Mouse (Mus musculus) lung, embryonic 16.5 days (tissue): ENCODE measurements at regions not wholly inside any gene's neighbourhood (a gene's known extent, or its start where the extent isn't known, plus 50 kb on each side); places are given as distances from the start of the nearest gene placed in this dataset.
"Not testable (repeated sequence)": the region's sequence is repeated elsewhere in the genome, so short reads cannot be mapped to it uniquely, and the experiment has no call there.

Source experiments
- ATAC-seq: fragments of 200-750 bp; cut with Nextera tagmentation; 2 replicates; pipeline ENCODE4 v1.8.0; 2017; ENCODE audit warnings: low read depth, mild to moderate bottlenecking, moderate library complexity
- H3K27ac ChIP-seq: fragments of 300-500 bp; sonication (generic); 2 replicates; pipeline ENCODE4 v1.5.1; 2014; ENCODE audit warnings: mild to moderate bottlenecking, control low read depth, low read length
- H3K27me3 ChIP-seq: fragments of 300-500 bp; sonication (generic); 2 replicates; pipeline ENCODE4 v1.6.1; 2014; ENCODE audit warnings: low read depth, low read length, mixed read lengths; ENCODE audit not compliant: control insufficient read depth, insufficient read depth
- H3K36me3 ChIP-seq: fragments of 300-500 bp; sonication (generic); 2 replicates; pipeline ENCODE4 v1.6.1; 2014; ENCODE audit warnings: low read length; ENCODE audit not compliant: control insufficient read depth, insufficient read depth
- H3K4me1 ChIP-seq: fragments of 300-500 bp; sonication (generic); replicated peaks from 2 replicates; pipeline ENCODE4 v1.6.1; 2014; ENCODE audit warnings: low read length, mixed read lengths; ENCODE audit not compliant: control insufficient read depth, insufficient read depth
- H3K4me2 ChIP-seq: fragments of 300-500 bp; sonication (generic); 2 replicates; pipeline ENCODE4 v1.6.1; 2014; ENCODE audit warnings: low read depth, low read length, control low read depth
- H3K4me3 ChIP-seq: fragments of 300-500 bp; sonication (generic); 2 replicates; pipeline ENCODE4 v1.5.1; 2014; ENCODE audit warnings: mild to moderate bottlenecking, low read length, control low read depth
- H3K9ac ChIP-seq: fragments of 300-500 bp; sonication (generic); 2 replicates; pipeline ENCODE4 v1.6.1; 2014; ENCODE audit warnings: low read length, control low read depth
- H3K9me3 ChIP-seq: fragments of 300-500 bp; sonication (generic); 2 replicates; pipeline ENCODE4 v1.6.1; 2016; ENCODE audit warnings: low read length; ENCODE audit not compliant: control insufficient read depth
- WGBS: fragments of 180-500 bp; shearing (Covaris S2); extraction: QIAGEN DNeasy Blood & Tissue Kit; methylation state at CpG from one replicate; pipeline ENCODE4 v1.1.7; 2014; 5-methylcytosine and 5-hydroxymethylcytosine counted together

DNA sequence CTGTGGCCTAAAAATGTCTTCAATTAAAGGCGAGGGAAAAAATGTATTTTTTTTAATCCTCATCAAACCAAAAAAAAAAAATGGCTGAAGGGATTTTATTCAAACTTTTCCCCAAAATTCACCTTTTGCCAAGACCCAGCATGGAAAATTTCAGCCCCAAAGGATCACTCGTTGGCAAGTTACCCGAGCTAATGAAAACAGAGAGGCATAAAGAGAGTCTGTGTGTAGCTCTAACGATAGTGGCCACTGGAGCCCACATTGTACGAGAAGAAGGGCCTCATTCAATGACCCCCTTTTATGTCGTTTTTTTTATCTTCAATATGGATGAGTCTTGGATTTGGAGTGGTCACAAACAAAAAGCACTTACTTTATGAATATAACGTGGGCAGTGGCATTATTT is 116.1 kb upstream of the Klf4 start:
- Histone ChIP-seq H3K9me3 (no peaks in the 10 kb centered on the region), H3K27ac (no peak overlapping the region), H3K4me1 (peaks cover 9% of the 10 kb centered on the region), H3K4me3 (no peak overlapping the region), H3K4me2 (no peak overlapping the region), H3K9ac (no peak overlapping the region), H3K27me3 (peaks cover 7% of the 10 kb centered on the region; the same call in 1 of the 2 replicates), H3K36me3 (no peaks in the 10 kb centered on the region)
- ATAC-seq = no peak
- WGBS = 64% methylated on average over 7 of the region's 7 CpGs

DNA sequence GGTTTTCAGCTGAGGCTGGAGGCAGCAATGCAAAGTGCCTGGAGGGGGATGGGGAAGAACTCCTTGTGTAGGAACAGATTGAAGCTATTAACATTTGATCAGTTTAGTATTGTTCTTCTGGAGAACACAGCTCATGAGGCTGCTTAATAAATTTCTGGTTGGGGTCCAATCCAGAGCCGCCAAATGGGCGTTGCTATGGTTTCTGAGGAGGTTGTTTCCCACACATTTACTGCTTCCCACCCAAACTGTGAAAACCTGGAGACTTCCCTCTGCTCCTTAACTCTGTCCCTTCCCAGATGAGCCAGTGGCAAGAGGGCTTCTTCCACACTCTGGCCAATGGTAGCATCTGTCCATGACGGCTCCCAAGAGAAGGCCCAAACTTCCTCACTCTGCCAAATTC is 113.2 kb upstream of the Klf4 start:
- Histone ChIP-seq H3K36me3 (no peaks in the 10 kb centered on the region), H3K4me1 (no peaks in the 10 kb centered on the region; the same call in 1 of the 2 replicates), H3K4me3 (no peak overlapping the region), H3K27me3 (no peaks in the 10 kb centered on the region), H3K9ac (no peak overlapping the region), H3K9me3 (no peaks in the 10 kb centered on the region), H3K27ac (no peak overlapping the region), H3K4me2 (no peak overlapping the region)
- 63% methylated on average over 3 of the region's 3 CpGs for WGBS
- no peak for ATAC-seq

GRCm38 (mm10) chr4:55644895-55645294 is 112.6 kb upstream of the Klf4 start:
- Histone ChIP-seq H3K4me2 (no peak overlapping the region), H3K36me3 (no peaks in the 10 kb centered on the region), H3K9ac (no peak overlapping the region), H3K4me1 (no peaks in the 10 kb centered on the region), H3K27ac (no peak overlapping the region), H3K9me3 (no peaks in the 10 kb centered on the region), H3K27me3 (no peaks in the 10 kb centered on the region), H3K4me3 (no peak overlapping the region)
- no peak for ATAC-seq
- 54% methylated on average over 2 of the region's 2 CpGs for WGBS

- H3K4me2 ChIP-seq = no peak overlapping the region
- H3K27me3 ChIP-seq = no peaks in the 10 kb centered on the region
- no peak overlapping the region for H3K27ac ChIP-seq
- no peak overlapping the region for H3K4me3 ChIP-seq
- H3K9ac ChIP-seq = no peak overlapping the region
- H3K9me3 ChIP-seq = no peaks in the 10 kb centered on the region
- no peaks in the 10 kb centered on the region for H3K36me3 ChIP-seq
- H3K4me1 ChIP-seq = no peaks in the 10 kb centered on the region
- 82% methylated on average over 7 of the region's 7 CpGs for WGBS
- no peak for ATAC-seq
Measured at GRCm38 (mm10) chr4:55634946-55635511, 102.8 kb upstream of the Klf4 start.

DNA sequence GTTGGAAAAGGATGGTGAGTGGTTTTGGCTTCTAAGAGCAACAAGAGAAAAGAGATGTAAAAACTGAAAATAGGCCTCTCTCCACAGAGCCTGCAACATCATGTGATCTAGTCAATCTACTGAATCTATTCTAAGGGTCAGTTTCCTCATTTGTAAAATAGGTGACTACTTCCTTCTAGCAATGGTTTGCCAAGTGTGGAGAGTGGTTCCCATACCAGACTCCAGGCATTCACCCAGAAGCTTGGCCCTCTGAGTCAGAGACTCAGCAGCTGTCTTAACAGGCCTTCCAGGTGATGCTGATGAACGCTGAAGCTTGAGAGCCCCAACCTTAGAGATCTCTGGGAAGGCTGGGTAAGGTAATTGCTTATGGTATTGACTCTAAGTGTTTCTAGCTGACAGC is 98.9 kb upstream of the Klf4 start:
- H3K9ac ChIP-seq = no peak overlapping the region
- H3K36me3 ChIP-seq = no peaks in the 10 kb centered on the region
- H3K4me2 ChIP-seq = no peak overlapping the region
- no peak for ATAC-seq
- H3K27me3 ChIP-seq = no peaks in the 10 kb centered on the region
- H3K4me1 ChIP-seq = no peaks in the 10 kb centered on the region
- no peaks in the 10 kb centered on the region for H3K9me3 ChIP-seq
- H3K4me3 ChIP-seq = no peak overlapping the region
- WGBS = 71% methylated on average over 1 of the region's 1 CpGs
- H3K27ac ChIP-seq = no peak overlapping the region

DNA sequence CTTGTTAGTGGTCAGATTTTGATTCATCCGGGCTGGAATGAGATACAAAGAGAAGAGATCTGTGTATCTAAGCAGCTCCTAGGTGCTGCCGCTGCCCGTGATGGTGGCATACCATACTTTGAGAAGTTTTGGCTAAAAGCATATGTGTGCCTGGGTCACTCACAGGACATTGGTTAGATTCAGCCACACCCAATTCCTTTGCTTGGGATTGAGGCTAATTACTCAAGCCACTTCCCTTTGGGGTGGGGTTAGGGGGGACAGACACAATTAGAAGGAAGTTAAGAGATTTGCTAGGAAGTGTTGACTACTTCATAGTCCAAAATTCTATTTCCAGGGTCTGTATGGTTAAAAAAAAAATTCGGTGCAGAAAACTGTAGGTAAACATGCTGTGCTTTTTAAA is 97.9 kb upstream of the Klf4 start:
- not testable (repeated sequence) for H3K9me3 ChIP-seq, ATAC-seq, H3K27me3 ChIP-seq, H3K4me3 ChIP-seq, H3K27ac ChIP-seq, H3K4me2 ChIP-seq, H3K9ac ChIP-seq, H3K4me1 ChIP-seq, H3K36me3 ChIP-seq
- 74% methylated on average over 4 of the region's 4 CpGs for WGBS

DNA sequence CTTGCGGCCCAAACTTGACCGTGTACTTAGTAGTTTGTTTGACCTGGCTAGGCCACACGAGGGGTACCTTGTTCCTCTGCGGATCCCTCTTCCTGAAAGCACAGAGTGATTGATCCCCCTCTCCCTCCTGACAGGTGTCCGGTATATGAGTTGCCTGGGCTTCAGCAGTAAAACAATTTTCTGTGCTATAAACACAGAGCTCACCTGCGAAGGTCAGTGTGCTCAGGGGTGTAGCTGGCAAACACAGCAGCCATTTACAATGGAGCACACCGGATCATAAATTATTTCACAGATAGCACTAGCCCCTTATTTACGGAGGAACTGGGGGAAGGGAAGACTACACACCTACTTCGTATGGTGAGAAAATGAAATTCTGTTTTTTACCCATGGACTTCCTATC is 92.5 kb upstream of the Klf4 start:
- Histone ChIP-seq H3K4me3 (no peak overlapping the region), H3K9ac (no peak overlapping the region), H3K9me3 (no peaks in the 10 kb centered on the region), H3K4me1 (no peaks in the 10 kb centered on the region), H3K36me3 (no peaks in the 10 kb centered on the region), H3K27me3 (no peaks in the 10 kb centered on the region), H3K27ac (no peak overlapping the region), H3K4me2 (no peak overlapping the region)
- WGBS = 83% methylated on average over 9 of the region's 9 CpGs
- ATAC-seq = no peak

- Histone ChIP-seq H3K4me1 (no peaks in the 10 kb centered on the region), H3K9me3 (no peaks in the 10 kb centered on the region), H3K4me3 (no peak overlapping the region), H3K4me2 (no peak overlapping the region), H3K9ac (no peak overlapping the region), H3K36me3 (no peaks in the 10 kb centered on the region), H3K27ac (no peak overlapping the region), H3K27me3 (no peaks in the 10 kb centered on the region)
- ATAC-seq = no peak
- 68% methylated on average over 4 of the region's 4 CpGs for WGBS
Measured at GRCm38 (mm10) chr4:55623151-55623760, 91.0 kb upstream of the Klf4 start.

DNA sequence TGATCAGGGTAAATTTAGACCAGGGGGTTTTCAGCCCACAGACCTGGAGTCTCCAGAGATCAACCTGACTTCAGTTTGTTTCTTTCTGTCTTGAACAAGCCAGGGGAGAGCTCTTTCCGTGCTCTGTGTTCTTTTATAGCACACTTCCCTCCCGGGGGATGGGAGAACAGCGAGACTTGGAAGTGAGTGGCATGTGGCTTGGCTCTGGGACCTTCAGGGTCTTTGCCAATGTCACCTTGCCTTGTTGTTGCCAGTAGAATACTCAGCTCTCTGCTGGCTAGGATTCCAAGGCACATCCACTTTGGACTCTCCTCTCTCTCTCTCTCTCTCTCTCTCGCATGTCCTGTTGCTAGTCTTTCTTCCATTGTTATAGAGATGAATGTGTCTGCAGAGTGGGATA is 90.4 kb upstream of the Klf4 start:
- no peak for ATAC-seq
- WGBS = 70% methylated on average over 4 of the region's 4 CpGs
- no peak overlapping the region for H3K4me2 ChIP-seq
- H3K9me3 ChIP-seq = no peaks in the 10 kb centered on the region
- no peak overlapping the region for H3K27ac ChIP-seq
- no peaks in the 10 kb centered on the region for H3K4me1 ChIP-seq
- H3K36me3 ChIP-seq = no peaks in the 10 kb centered on the region
- no peak overlapping the region for H3K4me3 ChIP-seq
- H3K9ac ChIP-seq = no peak overlapping the region
- H3K27me3 ChIP-seq = no peaks in the 10 kb centered on the region

DNA sequence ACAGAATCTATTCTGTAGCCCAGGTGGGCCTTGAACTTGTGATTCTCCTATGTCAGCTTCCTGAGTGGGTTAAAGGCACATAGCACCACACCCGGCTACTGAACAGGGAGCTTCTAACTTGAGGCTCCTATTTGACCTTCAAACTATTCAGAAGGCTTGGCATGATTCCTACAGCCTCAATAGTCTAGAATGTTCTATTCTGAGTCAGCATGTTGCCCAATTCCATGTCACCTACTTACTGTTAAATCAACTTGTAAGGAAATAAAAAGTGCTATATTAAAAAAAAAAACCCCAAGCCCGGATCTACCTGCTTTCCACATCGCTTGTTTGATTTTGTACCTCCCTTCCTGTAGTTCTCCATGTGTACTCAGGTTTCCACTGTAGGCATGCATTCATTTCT is 87.6 kb upstream of the Klf4 start:
- Histone ChIP-seq H3K4me1 (no peaks in the 10 kb centered on the region), H3K36me3 (no peaks in the 10 kb centered on the region), H3K4me2 (no peak overlapping the region), H3K9me3 (no peaks in the 10 kb centered on the region), H3K9ac (no peak overlapping the region), H3K4me3 (no peak overlapping the region), H3K27me3 (no peaks in the 10 kb centered on the region), H3K27ac (no peak overlapping the region)
- WGBS = 73% methylated on average over 3 of the region's 3 CpGs
- ATAC-seq = no peak
